Mouse (Mus musculus) right cerebral cortex, adult 2 months (tissue): ENCODE data around the gene Prcc.

ENCODE experiments used
- DNase-seq, 2 experiments: peaks; one replicate each; pipeline ENCODE4 v3.0.0; 2021 to 2022; ENCODE audit warnings: low spot score in 2 of 2

Gene Prcc

DNA sequence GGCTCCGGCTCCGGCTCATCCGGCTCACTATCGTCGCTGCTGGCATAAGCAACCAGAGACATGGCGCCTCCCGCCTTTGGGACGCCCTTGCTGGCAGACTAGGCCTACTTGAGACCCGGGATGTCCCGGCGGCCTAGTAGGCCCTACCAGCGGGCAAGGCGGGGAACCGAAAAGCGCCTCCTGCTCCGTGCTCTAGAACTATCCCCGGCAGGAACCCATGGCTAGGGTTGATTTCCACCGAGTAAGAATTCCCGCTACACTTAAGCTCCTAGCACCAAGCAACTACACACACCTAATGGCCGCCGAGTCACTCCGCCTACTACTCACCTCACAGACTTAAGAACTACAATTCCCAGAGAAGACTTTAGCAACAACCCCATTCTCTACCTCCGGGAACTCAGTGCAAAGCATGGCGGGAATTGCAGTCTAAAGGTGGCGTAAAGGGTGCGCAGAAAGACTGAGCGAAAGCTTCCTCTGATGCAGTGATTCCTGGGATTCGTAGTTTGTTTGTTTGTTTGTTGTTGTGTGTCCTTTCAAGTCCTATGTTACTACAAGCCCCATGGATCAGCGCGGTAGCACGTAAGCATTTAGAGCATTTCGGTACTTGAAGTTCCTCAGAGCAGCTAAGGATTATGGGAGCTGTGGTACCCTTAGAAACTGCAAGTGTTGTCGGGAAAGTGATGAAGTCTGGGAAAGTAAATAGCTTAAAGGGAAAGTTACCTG, at the start of gene Prcc:
TSS of gene Prcc (minus strand) at position 328 of the 723 bp plus-strand sequence.
- peak; percentile 93 to 95 for DNase-seq

DNA sequence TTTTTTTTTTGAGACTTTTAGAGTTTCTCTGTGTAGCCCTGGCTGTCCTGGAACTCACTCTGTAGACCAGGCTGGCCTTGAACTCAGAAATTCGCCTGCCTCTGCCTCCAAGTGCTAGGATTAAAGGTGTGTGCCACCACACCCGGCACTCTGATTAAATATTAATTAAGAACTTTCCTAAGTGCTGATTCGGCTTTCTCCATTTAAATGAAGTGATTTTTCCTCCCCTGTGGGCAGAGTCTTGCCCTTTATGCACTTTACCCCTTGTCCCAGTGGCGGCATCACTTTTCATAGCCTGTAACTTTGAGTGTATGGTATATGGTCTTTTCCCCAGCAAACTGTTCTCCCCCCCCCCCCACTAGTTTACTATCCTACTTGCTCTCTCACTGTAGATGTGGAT, 49.8 kb upstream of the Prcc start:
- no peak for DNase-seq

DNA sequence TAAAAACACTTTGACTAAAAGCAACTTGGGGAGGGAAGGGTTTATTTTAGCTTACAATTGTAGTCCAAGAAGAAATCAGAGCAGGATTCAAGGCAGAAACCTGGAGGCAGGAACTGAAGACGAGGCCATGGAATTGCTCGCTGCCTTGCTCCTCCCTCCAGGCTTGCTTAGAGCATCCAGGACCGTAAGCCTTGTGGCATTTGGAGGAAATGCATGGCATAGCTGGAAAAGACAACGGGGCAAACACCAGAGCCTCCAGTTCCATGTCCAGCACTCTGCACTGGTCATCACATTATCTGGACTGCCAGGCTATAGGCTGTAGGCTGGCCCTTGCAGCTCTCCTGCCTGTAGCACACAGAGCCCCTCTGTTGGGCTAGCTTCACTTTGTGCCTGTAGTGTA, 49.1 kb upstream of the Prcc start:
- no peak for DNase-seq

DNA sequence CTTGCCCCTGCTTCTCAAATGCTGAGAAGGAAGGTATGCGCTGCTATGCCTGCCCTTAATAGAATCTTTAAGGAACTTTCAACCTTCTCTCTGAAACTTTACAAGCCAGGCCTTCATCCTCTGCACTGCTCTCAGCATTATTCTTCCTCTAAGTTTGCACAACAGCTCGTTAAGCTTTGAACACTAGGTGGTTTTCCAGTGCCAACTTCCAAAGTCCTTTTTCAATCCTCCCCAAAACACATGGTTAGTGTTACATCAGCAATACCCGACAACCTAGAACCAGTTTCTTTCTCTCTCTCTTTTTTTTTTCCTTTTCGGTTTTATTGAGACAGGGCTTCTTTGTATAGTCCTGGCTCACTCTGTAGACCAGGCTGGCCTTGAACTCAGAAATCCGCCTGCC, 48.6 kb upstream of the Prcc start:
- DNase-seq, result no peak

DNA sequence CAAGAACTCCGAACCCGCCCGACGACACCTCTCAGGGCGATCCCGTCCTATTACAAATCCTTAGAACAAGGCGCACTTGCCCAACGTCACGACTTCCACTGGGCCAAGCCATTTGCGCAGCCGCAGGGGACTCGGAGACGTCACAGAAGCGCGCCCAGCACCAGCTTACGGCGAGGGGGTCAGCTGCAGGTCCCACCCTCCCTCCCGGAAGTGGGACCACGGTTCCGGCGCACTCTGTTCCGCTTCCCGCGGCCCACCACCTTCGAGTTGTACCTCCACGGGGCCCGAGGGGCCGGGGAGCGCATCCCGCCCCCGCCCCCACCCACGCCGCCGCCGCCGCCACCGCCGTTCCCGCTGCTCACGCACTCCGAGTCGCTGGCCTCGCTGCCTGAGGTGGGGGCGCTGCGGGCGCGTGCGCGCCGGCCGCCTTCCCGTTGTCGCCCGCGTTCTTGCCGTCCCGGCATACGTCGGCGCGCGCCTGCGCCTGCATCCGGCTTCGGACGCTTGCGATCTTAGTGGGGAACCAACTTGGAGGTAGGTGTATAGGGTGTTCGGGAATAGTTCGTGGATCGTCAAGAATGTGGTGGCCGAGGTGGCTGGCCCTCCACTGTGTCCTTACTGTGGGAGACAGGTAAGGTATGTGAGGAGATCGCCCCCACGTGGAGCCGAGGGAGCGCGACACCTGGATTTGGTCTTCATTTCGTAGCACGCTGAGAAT, 44.8 kb upstream of the Prcc start, which contains the start of the genes Isg20l2 and Rrnad1:
TSS of gene Isg20l2 (plus strand) at position 237 of the 718 bp plus-strand sequence.
TSS of gene Rrnad1 (minus strand) at position 640 of the 718 bp plus-strand sequence.
- DNase-seq, result peak; percentile 98 to 99

DNA sequence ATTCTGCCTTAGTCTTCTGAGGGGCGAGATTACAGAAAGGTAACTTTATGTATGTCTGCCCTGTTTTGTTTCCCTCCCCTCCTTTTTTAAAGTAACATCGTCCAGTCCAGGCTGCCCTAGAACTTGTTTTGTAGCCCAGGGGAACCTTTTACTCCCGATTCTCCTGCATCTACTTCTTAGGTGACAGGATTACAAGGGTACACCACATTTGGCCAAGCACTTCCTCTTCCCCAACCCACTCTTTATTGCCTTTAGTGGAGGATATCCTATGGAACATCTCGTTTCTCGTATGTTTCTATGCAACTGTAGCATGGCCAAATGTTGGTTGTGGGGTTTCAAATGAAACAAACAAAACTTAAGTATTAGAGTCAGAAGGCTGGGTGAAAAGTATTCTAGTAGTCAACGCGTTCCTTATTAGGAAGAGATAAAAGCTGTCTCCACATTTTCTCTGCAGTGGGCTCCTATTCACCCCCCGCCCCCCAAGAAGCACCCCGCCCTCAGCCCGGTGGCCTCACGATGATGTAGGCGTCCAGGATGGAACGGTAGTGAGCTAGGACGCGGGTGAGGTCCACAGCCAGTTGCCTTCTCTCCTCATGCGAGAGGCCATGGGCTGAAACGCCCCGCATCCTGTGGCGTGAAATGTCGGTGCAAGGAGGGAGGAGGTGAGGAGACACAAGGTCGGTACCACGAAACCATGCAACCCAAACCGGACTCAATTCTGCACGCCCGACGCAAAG, 44.1 kb upstream of the Prcc start:
- DNase-seq, result no peak

DNA sequence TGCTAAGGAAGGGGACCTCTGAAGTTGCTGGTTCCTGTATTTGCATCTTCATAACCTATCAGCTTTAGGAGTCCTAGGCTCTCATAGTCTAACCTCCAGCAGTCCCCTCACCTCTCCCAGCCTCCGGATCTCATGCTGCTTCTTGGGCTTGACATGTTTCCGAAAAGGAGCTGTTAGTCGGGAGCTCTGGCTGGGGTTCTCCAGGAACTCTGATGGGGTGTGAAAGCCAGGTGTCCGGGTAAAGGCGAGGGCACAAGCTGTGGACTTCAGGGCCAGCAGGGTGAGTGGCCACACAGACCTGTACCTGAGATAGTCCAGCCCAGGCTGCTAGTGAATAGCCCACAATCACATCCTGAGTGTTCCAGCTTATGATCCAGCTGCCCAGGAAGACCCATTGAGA, 42.0 kb upstream of the Prcc start:
- DNase-seq, result no peak

DNA sequence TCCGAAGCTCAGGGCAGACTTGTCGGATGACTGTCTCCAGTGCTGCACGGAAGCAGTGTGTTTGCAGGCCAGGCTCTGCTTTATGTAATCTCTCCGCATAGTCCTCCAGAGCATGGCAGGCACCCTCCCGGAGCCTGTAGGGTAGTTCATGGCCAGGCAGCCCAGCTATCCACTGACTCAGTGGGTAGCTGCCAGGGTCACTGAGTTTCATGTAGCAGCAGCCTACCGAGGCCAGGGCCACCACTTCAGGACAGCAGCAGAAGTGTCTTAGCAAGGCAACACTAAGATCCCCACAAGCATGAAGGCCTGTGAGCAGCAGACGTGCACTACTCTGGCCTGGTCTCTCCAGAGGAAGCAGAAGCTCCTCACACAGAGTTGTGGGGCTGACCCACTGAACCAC, 39.6 kb upstream of the Prcc start:
- DNase-seq, result no peak

DNA sequence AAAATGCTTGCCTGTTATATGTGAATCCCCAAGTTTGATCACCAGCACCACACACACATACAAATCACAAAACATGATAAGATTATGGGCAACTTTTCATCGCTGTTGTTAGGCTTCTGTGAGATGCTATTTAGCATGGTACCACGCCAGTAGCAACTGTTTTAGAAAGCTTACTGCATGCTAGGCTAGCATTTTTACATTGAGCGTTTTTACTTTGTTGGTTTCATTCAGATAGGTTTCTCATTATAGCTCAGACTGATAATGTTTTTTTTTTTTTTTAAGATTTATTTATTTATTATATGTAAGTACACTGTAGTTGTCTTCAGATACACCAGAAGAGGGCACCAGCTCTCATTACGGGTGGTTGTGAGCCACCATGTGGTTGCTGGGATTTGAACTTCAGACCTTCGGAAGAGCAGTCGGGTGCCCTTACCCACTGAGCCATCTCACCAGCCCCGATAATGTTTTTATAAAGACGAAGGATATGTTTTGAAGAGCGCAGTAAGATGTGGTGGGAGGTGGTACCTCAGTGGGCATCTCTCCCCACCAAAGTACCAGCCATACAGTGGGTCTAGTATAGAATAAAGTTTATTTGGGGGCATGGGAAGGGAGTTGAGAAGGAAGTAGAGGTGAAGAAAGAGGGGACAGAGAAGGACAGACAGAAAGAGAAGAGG, 35.0 kb upstream of the Prcc start:
- no peak for DNase-seq

DNA sequence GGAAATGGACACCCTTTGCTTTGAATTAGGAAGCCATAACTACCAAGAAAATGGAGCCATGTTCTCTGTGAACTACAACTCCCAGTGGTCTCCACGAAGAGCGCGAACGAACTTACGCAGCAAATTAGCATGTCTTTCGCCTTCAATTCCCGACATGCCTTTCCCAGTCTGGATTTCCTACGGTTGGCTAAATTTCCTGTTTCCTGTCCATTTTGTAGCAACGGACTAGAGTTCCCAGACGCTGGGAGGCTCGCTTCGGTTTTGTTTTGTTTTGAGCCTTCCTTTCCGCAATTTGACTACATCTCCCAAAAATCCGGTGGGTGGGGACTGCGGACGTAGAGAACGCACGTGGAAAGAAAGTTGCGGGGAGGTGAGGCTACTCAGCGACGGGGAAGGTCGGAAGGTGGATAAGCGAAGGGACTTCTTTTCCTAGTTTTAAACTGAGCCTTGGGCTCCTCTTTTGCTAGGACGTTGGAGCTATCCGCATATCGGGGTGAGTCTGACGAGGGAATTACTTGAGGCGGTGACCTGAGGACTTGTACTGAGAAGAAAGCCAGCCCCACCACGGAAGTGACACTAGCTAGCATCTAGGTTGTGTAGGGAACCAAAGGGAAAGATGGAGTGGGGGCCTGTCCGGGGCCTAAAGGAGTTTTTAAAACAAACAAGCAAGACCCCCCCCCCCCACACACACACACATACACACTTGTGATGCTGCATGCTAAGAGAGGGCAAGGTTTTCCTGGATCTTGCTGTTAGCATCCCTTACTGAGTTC, 34.1 kb upstream of the Prcc start, which contains the start of gene Mrpl24:
TSS of gene Mrpl24 (plus strand) at position 171 of the 773 bp plus-strand sequence.
- DNase-seq, result peak; percentile 90 to 91

DNA sequence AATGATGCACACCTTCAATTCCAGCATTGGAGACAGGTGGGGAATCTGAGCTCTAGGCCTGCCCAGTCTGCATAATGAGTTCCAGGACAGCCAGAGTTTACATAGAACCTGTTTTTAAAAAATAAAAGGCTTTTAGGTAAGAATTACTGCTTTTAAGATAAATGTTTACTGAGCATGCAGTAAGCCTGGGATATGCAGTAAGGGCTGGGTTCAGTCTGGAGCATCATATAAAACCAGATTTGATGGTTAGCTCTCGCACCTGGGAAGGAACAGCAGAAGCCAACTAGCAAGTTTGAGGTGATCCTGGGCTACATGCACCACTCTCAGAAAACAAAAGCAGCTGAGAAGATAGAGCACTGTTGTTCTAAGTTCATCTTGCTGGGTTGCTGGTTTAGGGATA, 33.1 kb upstream of the Prcc start:
- DNase-seq, result no peak

DNA sequence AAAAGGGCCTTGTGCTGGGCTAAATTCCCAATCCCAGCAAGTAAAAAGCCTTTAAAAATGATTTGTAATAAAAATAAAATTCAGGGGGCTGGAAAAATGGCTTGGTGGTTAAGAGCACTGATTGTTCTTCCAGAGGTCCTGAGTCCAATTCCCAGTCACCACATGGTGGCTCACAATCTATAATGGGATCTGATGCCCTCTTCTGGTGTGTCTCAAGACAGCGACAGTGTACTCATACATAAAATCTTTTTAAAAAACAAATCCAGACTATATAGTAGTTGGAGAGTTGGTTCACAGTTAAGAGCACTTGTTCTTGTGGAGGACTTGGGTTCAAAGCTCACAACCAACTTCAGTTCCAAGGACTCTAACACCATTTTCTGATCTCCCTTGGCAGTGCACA, 31.6 kb upstream of the Prcc start:
- DNase-seq, result no peak

DNA sequence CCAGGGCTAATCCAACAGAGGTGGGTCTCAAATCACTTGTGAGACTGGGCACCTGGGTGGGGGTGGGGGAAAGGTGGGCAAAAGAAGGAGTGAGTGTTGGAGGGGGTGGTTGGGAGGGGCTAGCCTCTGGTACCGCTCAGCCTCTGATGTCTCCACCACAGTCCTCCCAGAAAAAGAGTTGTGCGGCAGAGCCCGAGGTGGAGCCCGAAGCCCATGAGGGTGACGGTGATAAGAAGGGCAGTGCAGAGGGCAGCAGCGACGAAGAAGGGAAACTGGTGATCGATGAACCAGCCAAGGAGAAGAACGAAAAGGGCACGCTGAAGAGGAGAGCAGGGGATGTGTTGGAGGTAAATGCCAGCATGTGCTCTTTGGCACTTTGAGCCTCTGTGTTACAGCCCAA, 28.5 kb upstream of the Prcc start:
- DNase-seq, result no peak

DNA sequence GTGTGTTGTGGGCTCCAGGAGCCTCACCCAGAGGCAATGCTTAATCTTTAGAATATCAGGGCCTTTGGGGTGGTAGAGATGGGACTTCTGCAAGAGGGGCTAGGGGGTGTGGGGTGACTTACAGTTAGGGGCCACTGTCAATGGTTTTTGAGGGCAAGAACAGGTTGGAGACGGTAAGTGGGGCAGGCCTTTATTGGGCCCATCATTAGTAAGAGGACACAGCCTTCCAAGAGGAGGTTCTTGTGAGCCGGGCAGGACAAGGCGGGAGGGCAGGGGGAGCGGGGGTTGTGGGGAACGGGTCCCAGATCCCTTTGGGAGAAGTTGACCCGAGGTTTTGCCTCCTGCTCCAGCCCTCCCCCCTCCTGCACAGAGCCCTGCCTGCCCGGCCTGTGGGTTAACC, 28.1 kb upstream of the Prcc start:
- no peak for DNase-seq

DNA sequence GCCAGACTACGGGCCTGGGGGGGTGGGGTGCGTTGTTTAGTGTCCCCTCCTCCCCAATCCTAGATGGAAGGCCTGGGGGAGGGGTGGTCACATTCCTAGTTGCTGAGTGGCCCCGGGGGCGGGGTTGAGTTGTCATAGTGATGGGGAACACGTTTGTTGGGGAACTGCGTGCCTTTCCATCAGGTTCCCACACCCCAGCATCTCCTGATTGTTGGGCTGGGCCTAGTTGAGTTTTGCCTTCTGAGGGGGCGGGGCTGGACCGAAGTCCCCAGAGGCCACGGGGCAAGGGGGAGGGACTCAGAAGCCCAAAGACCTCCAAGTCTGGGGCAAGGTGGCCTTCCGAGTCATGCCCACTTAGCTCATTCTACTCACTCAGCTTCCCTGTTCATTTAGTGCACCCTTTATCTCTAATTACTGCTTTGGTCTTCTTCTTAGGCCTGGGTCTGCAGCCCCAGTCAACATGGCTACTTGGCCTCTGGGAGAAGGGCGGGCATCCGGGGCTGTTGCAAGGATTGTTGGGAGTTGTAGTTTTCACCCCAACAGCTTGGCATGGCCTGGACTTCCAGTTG, 25.2 kb upstream of the Prcc start:
- peak in 1 of 2 experiments; percentile 46 for DNase-seq

DNA sequence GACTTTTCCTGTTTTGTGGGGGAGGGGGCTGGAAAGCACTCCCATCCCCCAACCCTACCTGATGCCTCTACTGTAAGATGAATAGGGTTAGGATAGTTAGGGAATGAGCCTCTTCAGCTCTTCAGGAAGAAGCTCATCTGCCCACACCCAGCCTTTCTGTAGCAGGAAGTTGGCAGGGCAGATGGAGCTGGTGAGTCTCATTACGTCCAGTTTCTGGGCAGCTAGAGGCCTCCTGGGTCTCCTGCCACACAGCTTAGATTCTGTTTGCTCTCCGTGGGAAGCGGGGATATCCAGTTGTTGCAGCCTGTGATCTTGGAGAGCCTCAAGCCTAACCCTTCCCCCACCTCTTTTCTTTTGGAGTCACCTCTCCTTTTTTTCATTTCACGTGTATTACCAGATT, 24.5 kb upstream of the Prcc start:
- no peak for DNase-seq

DNA sequence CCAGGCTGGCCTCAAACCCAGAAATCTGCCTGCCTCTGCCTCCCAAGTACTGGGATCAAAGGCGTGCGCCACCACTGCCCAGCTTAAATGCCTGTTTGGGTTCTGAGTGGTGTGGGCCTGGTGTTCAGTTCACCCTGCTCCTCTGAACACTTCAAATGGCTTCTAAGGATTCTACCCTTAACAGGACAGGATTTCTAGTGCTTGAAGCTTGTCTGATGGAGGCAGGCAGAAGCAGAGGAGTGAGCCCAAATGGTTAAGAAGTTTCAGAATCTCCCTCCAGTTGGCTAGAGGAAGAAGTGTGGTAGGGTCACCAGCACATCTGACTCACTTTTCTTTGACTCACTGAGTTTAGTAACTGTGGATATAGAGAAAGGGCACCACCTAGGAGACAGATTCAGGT, 24.0 kb upstream of the Prcc start:
- DNase-seq, result no peak

DNA sequence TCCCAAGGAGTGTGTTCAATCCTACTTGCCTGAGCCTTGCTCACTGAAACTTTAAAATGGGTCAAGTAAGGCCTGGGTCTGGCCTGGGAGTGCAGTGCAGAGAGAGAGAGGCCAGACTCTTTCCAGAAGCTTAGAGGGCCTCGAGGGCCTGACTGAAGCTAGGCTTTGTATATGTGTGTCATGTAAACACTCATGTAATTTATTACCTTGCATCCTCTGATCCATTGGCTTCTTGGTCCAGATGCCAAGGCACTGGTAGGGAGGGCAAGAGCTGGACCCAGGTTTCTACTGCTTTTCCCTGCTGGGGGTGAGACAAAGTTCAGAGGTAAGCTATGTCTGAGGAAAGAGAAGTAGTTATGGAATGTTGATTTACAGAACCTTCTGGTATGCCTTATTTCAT, 22.5 kb upstream of the Prcc start:
- no peak for DNase-seq

DNA sequence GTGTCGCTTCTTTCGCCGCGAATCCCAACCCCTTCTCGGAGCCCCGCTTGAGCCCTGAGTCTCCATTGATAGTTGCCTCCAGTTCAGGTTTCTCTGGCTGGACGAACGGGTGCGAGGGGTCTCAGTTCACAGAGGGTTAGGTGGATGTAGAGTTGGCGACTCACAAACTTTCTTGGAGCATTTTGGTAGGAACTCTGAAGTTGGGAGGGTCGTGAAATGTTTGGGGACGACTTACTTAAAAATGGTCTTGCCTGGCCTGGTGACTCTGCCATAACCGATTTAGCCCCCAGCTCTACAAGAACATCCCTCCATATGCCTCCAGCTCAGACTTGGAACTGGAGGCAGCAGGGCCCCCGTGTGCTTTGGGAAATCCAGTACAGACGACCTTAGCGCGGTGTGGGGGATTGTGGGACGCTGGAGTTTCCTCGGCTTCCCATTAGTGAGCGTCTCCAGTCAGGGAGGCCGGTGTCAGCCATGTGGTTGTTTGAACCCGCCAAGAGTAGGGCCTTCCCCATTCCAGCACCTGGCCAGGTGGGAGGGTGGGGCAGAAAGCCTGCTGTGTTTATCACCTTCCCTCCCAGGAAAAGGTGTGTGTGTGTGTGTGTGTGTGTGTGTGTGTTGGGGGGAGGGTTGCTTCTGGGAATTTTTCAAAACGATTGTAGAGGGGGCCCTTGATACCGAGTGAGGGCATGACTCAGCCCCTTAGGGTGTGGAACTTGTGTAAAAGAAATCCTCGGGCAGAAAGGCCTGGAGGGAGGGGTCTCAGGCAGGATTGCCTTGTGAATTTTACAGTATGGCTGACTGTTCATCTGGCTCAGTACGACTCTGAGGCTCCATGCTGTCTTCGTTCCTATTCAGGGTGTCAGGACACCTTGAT, 21.8 kb upstream of the Prcc start:
- DNase-seq, result peak in 1 of 2 experiments; percentile 34

DNA sequence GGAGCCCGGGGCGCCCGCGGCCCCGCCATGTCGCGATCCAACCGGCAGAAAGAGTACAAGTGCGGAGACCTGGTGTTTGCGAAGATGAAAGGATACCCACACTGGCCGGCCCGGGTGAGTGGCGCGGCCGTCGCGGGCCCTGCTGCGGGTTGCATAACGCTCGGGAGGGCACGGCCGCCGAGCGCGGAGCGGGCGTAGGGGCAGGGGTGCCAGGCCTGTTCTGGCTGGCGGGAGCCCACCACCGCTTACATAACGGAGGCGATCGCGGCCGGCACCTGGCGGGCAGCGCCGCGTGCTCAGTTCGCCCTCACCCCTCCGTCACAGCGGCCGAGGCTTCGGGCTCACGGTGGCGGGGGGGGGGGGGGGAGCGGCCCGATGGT, 21.2 kb upstream of the Prcc start:
- peak in 1 of 2 experiments; percentile 36 for DNase-seq
